Mouse (Mus musculus) hindbrain, embryonic 16.5 days (tissue): ENCODE results near the gene Cpsf4l. TPM values are rescaled to one million over a fixed set of nuclear protein-coding genes. Genes with fewer than 3 reads are reported as not detected.
"Not testable (repeated sequence)": the region's sequence is repeated elsewhere in the genome, so short reads cannot be mapped to it uniquely, and the experiment has no call there.

Source experiments
- ATAC-seq: fragments of 200-750 bp; cut with Nextera tagmentation; 2 replicates; pipeline ENCODE4 v1.8.0; 2017; ENCODE audit warnings: moderate TSS enrichment, moderate library complexity
- H3K27ac ChIP-seq: fragments of 300-500 bp; sonication (generic); 2 replicates; pipeline ENCODE4 v1.5.1; 2014; ENCODE audit warnings: low read depth, mild to moderate bottlenecking, control low read depth, low read length, moderate library complexity
- H3K27me3 ChIP-seq: fragments of 300-500 bp; sonication (generic); replicated peaks from 2 replicates; pipeline ENCODE4 v1.6.1; 2014; ENCODE audit warnings: low read length; ENCODE audit not compliant: control insufficient read depth, insufficient read depth
- H3K36me3 ChIP-seq: fragments of 300-500 bp; sonication (generic); 2 replicates; pipeline ENCODE4 v1.6.1; 2014; ENCODE audit warnings: mild to moderate bottlenecking, low read length, moderate library complexity, mixed read lengths; ENCODE audit not compliant: control insufficient read depth, insufficient read depth
- H3K4me1 ChIP-seq: fragments of 300-500 bp; sonication (generic); 2 replicates; pipeline ENCODE4 v1.6.1; 2014; ENCODE audit warnings: low read depth, low read length; ENCODE audit not compliant: control insufficient read depth, insufficient read depth
- H3K4me2 ChIP-seq: fragments of 300-500 bp; sonication (generic); 2 replicates; pipeline ENCODE4 v1.6.1; 2014; ENCODE audit warnings: mild to moderate bottlenecking, low read length, control low read depth, moderate library complexity
- H3K4me3 ChIP-seq: fragments of 300-500 bp; sonication (generic); 2 replicates; pipeline ENCODE4 v1.5.1; 2014; ENCODE audit warnings: mild to moderate bottlenecking, low read length, control low read depth, moderate library complexity
- H3K9ac ChIP-seq: fragments of 300-500 bp; sonication (generic); 2 replicates; pipeline ENCODE4 v1.6.1; 2014; ENCODE audit warnings: low read depth, mild to moderate bottlenecking, control low read depth, low read length, moderate library complexity
- H3K9me3 ChIP-seq: fragments of 300-500 bp; sonication (generic); 2 replicates; pipeline ENCODE4 v1.6.1; 2014; ENCODE audit warnings: mild to moderate bottlenecking, low read length, moderate library complexity; ENCODE audit not compliant: control insufficient read depth
- WGBS: fragments of 180-500 bp; shearing (Covaris S2); extraction: QIAGEN DNeasy Blood & Tissue Kit; methylation state at CpG from one replicate; pipeline ENCODE4 v1.1.7; 2014; 5-methylcytosine and 5-hydroxymethylcytosine counted together
- polyA plus RNA-seq: library from polyadenylated mRNA; unstranded; fragments of >200 nt; fragmentation: Nextera tagmentation; extraction: Ambion mirVana; gene quantifications from 2 replicates; pipeline ENCODE4 v1.2.1, GENCODE M21; 2015

Cpsf4l gene
- polyA plus RNA-seq, 1 experiment from 2014 or later, result 0.19 TPM

DNA sequence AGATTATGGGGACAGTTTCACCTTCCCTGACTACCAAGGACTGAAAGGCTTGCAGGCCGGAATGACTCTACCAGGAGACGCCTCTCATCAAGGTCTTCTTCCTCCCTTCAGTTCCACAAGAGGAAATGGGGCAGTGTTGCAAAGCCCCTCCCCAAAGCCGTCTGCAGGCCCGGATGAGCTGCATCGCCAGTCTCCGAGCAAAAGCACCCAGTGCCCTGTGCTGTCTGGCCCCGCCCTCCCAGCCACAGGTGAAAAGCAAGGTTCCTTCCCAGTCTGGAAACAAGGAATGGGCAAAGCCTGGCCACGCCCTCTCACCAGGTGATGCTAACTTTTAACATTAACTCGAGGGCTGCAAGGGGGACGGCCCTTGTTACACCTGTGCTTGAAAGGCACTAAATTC, 43.2 kb downstream of the Cpsf4l start:
- H3K4me3 ChIP-seq, result no peak overlapping the region
- H3K27ac ChIP-seq, result no peak overlapping the region
- H3K4me2 ChIP-seq, result no peak overlapping the region
- 65% methylated on average over 10 of the region's 10 CpGs for WGBS
- ATAC-seq, result no peak
- H3K4me1 ChIP-seq, result peaks cover 3% of the 10 kb centered on the region; the same call in 1 of the 2 replicates
- no peaks in the 10 kb centered on the region for H3K9me3 ChIP-seq
- H3K9ac ChIP-seq, result no peak overlapping the region
- H3K36me3 ChIP-seq, result peaks cover 9% of the 10 kb centered on the region
- H3K27me3 ChIP-seq, result no peaks in the 10 kb centered on the region

DNA sequence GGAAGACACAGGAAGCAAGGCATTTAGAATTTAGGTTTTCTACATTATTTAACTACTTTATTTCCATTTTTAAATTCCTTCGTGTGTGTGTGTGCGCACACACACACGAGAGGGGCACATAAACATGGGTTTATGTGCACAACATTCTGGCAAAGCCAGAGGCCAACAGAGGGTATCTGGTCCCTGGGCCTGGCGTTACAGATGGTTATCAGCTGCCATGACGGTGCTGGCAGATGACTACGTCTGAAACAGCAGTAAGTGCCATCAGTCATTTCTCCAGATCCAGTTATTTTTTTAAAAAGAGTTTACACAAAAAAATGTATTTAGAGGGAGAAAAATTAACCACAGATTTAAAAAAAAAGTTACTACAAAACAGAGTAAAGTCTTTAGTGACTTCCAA, 43.6 kb downstream of the Cpsf4l start:
- no peak overlapping the region for H3K4me2 ChIP-seq
- no peaks in the 10 kb centered on the region for H3K9me3 ChIP-seq
- WGBS, result 75% methylated on average over 6 of the region's 6 CpGs
- no peak overlapping the region for H3K4me3 ChIP-seq
- H3K9ac ChIP-seq, result no peak overlapping the region
- no peaks in the 10 kb centered on the region for H3K27me3 ChIP-seq
- H3K27ac ChIP-seq, result no peak overlapping the region
- peaks cover 3% of the 10 kb centered on the region; the same call in 1 of the 2 replicates for H3K4me1 ChIP-seq
- H3K36me3 ChIP-seq, result peaks cover 12% of the 10 kb centered on the region
- ATAC-seq, result no peak

DNA sequence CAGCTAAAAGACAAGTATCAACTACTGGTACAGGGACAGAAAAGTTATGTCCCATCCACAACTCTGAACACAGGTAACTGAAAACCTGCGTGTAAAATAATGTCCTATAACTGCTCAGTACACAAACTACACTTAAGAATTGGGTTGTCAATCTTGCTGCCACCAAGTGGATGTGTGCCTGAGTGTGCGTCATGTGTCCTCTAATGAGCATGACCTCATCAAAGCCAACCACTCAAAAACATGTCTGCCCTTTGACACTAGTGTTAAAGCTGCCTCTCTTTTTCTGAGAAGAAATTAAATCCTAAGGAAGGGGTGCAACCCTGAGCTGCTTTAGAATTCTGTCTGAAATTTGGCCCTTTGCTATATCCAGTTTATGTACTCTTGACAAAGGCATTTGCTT, 45.5 kb downstream of the Cpsf4l start:
- Histone ChIP-seq H3K4me3 (no peak overlapping the region), H3K9ac (no peak overlapping the region), H3K9me3 (no peaks in the 10 kb centered on the region), H3K4me1 (peaks cover 3% of the 10 kb centered on the region; the same call in 1 of the 2 replicates), H3K27me3 (no peaks in the 10 kb centered on the region), H3K27ac (no peak overlapping the region), H3K36me3 (peaks cover 27% of the 10 kb centered on the region), H3K4me2 (no peak overlapping the region)
- no peak for ATAC-seq
- 75% methylated on average over 2 of the region's 2 CpGs for WGBS

DNA sequence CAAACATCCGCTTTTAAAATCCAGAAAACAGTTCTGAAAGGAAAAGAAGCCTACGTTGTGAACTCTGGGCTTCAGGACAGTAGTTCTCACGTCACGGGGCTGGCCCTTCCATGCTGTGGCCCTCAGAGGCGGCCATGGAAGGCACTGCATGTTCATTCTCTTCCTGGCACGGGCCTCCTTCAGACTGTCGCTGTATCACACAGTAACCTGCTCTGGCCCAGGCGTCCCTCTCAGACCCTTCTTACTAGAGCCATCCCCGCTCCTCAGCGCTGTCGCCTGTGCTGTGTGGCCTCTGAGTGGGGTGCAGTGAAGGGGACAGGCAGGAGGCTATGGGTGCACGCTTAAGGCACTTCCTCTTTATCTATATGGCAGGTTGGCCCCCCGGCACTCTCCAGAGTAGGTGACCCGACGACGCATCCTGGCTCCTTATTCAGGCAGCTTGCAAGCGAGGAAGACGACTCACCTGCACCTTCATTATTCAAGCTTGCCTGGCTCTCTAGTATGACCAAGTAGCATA, 47.9 kb downstream of the Cpsf4l start:
- H3K27ac ChIP-seq, result no peak overlapping the region
- H3K36me3 ChIP-seq, result peaks cover 42% of the 10 kb centered on the region
- peaks cover 4% of the 10 kb centered on the region for H3K4me1 ChIP-seq
- no peaks in the 10 kb centered on the region for H3K9me3 ChIP-seq
- 89% methylated on average over 18 of the region's 18 CpGs for WGBS
- no peaks in the 10 kb centered on the region for H3K27me3 ChIP-seq
- no peak for ATAC-seq
- no peak overlapping the region for H3K4me2 ChIP-seq
- H3K4me3 ChIP-seq, result no peak overlapping the region
- H3K9ac ChIP-seq, result no peak overlapping the region

DNA sequence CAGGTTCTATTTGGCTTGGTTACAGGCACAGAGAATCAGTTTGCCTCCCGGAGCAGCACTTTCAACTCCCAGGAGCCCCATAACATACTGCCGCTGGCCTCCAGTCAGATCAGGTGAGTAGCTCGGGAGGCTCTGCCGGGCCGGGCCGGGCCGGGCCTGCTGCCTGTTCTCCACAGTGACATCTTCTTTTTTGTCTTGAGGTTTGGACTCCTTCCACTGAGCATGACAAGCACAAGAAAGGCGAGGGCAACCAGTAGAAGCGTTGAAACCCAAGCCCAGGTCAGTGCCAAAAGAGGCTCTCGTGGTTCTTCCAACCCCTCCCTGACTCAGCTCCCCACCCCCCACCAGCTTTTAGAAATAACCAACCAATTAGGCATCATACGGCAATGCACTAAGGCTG, 48.9 kb downstream of the Cpsf4l start:
- WGBS, result 84% methylated on average over 11 of the region's 11 CpGs
- Histone ChIP-seq H3K9me3 (no peaks in the 10 kb centered on the region), H3K9ac (no peak overlapping the region), H3K27ac (no peak overlapping the region), H3K4me2 (no peak overlapping the region), H3K4me1 (peaks cover 8% of the 10 kb centered on the region; the same call in 1 of the 2 replicates), H3K36me3 (peaks cover 51% of the 10 kb centered on the region), H3K27me3 (no peaks in the 10 kb centered on the region), H3K4me3 (no peak overlapping the region)
- no peak for ATAC-seq

DNA sequence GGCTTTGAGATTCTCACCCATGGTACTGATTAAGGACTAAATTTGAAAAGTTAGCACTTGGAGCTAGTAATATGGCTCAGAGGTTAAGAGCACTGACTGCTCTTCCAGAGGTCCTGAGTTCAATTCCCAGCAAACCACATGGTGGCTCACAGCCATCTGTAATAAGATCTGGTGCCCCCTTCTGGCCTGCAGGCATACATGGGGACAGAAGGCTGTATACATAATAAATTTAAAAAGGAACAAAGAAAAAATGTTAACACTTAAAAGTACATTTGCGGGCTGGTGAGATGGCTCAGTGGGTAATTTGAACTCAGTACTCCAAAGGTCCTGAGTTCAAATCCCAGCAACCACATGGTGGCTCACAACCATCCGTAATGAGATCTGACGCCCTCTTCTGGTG, 49.6 kb downstream of the Cpsf4l start:
- H3K27ac ChIP-seq, H3K4me2 ChIP-seq, H3K27me3 ChIP-seq, H3K4me3 ChIP-seq, H3K9me3 ChIP-seq, H3K4me1 ChIP-seq, H3K9ac ChIP-seq, ATAC-seq: not testable (repeated sequence)
- H3K36me3 ChIP-seq, result peaks cover 57% of the 10 kb centered on the region
- WGBS, result 95% methylated on average over 3 of the region's 3 CpGs

DNA sequence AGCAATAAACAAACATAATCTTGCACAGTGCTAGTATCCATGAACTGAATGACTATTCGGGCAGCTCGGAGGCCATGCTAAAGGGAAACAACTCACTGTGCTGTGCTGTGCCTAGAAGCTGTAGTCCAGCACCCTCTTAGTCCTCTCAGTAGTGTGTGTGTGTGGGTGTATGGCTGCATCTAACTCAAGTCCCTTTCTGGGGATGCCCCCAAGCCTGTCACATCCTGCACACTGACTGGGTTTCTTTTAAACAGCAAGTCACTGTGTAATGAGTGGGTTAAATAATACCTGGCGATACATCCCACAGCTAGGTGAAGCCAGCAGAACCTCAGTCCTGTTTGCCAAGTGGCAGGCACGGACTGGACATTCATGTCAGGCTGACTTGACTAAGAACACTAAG, 51.1 kb downstream of the Cpsf4l start:
- Histone ChIP-seq H3K4me3 (no peak overlapping the region), H3K36me3 (peaks cover 69% of the 10 kb centered on the region), H3K27me3 (no peaks in the 10 kb centered on the region), H3K4me1 (peaks cover 8% of the 10 kb centered on the region; the same call in 1 of the 2 replicates), H3K4me2 (no peak overlapping the region), H3K27ac (no peak overlapping the region), H3K9me3 (no peaks in the 10 kb centered on the region), H3K9ac (no peak overlapping the region)
- no peak for ATAC-seq
- 89% methylated on average over 4 of the region's 4 CpGs for WGBS

DNA sequence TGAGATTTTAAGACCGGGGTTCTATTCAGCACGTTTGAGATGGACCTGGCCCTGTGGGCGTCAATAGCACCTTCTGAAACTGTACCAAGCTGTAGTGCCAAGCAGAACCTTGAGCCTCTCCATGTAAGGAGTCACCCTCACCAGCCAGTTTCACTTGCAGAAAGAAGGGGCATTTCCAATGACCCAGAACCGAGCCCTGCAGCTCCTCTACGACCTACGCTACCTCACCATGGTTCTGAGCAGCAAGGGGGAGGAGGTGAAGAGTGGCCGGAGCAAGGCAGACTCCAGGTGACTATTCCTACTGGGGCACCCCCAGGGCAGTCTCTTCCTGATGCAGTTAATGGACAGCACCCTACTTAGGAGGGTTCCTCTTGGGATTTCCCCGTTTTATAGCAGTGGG, 51.5 kb downstream of the Cpsf4l start:
- 92% methylated on average over 8 of the region's 8 CpGs for WGBS
- no peak overlapping the region for H3K4me2 ChIP-seq
- peaks cover 8% of the 10 kb centered on the region; the same call in 1 of the 2 replicates for H3K4me1 ChIP-seq
- ATAC-seq, result no peak
- no peaks in the 10 kb centered on the region for H3K9me3 ChIP-seq
- H3K27ac ChIP-seq, result no peak overlapping the region
- H3K27me3 ChIP-seq, result no peaks in the 10 kb centered on the region
- peaks cover 71% of the 10 kb centered on the region for H3K36me3 ChIP-seq
- no peak overlapping the region for H3K4me3 ChIP-seq
- no peak overlapping the region for H3K9ac ChIP-seq

DNA sequence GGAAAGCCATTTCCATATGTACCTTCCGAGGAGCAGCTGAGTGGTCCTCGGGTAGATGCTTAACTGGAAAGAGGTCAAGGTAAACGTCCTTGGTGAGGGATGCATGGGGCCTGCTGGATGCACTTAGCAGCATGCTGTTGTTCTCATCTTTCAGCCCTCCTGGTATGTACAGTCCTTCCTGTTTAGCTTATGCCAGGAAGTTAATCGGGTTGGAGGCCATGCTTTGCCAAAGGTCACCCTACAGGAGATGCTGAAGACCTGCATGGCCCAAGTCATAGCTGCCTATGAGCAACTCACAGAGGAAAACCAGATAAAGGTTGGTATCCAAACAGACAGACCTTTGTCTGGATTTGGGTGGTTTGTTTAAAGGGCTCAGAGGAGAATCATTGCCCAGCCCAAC, 52.6 kb downstream of the Cpsf4l start:
- Histone ChIP-seq H3K4me2 (no peak overlapping the region), H3K4me1 (peaks cover 8% of the 10 kb centered on the region; the same call in 1 of the 2 replicates), H3K9ac (no peak overlapping the region)

More for the DNA sequence above, 52.6 kb downstream of the Cpsf4l start:
- Histone ChIP-seq H3K4me3 (no peak overlapping the region), H3K9me3 (no peaks in the 10 kb centered on the region), H3K36me3 (peaks cover 80% of the 10 kb centered on the region), H3K27ac (peak overlapping the region; percentile 33; the same call in 1 of the 2 replicates), H3K27me3 (no peaks in the 10 kb centered on the region)
- 70% methylated on average over 4 of the region's 4 CpGs for WGBS
- ATAC-seq, result no peak
